ENCODE assay signal across 21 mouse cellular contexts in the genomic region with DNA sequence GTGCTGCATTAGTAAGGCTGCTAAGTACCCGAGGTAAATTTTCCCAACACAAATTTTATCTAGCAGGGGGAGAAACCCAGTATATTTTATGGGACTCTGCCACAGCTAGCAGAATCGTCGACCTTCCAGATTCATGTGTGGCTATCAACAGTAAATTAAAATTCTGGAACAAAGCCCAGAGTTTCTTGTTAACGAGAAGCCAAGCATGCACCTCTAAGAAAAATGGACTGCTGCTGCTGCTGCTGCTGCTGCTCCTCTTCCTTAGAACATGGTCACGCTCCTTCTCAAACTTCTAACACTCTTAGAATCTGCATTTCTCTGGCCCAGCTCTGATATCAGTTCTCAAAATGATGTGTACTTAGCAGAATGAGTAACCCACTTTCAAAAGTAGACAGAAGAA.
DNase-seq lines count a peak whose midpoint lies in the region; ATAC-seq and TF ChIP-seq lines count a peak whose summit lies in the region.
"Had no signal": no experiment of that assay in that cellular context is flagged by ENCODE, and none has a peak within 500 bp of the region (broad histone marks: within the 10 kb centered on the region; RNA-seq: fewer than 3 reads in every experiment).

No protein-coding gene starts in this region.

- H3K27ac ChIP-seq in hindbrain, postnatal 0 days = no peak overlapping the region
- H3K27ac ChIP-seq in hindbrain, embryonic 10.5 days = no peak overlapping the region
- 0 out of 2 replicates have a peak overlapping the region, but pooled peaks have one; percentile 29 for H3K27ac ChIP-seq in lung, embryonic 15.5 days
- H3K27ac ChIP-seq in kidney, postnatal 0 days = no peak overlapping the region
- H3K27ac ChIP-seq: forebrain, embryonic 15.5 days; gastrocnemius, adult 2 months; intestine, embryonic 15.5 days; layer of hippocampus, adult 2 months; liver, embryonic 13.5 days; macrophage; midbrain, embryonic 12.5 days had no signal

- 37% methylated on average over 5 of the region's 5 CpGs for WGBS in hindbrain, postnatal 0 days
- 87% methylated on average over 5 of the region's 5 CpGs for WGBS in hindbrain, embryonic 10.5 days
- WGBS in lung, embryonic 15.5 days = 13% methylated on average over 5 of the region's 5 CpGs
- 29% methylated on average over 5 of the region's 5 CpGs for WGBS in kidney, postnatal 0 days

- no peak for TF ChIP-seq CTCF in hindbrain, postnatal 0 days (IDR thresholded peaks at IDR 0.05; ENCODE audit: low read depth)
- TF ChIP-seq CTCF in kidney, postnatal 0 days (IDR thresholded peaks at IDR 0.05; ENCODE audit: low read depth) = no peak

- H3K36me3 ChIP-seq in hindbrain, postnatal 0 days (ENCODE audit: insufficient read depth, low read length) = no peaks in the 10 kb centered on the region
- no peaks in the 10 kb centered on the region for H3K36me3 ChIP-seq in hindbrain, embryonic 10.5 days
- H3K36me3 ChIP-seq in lung, embryonic 15.5 days = no peaks in the 10 kb centered on the region
- no peaks in the 10 kb centered on the region for H3K36me3 ChIP-seq in kidney, postnatal 0 days (ENCODE audit: insufficient read depth, low read length)
- H3K36me3 ChIP-seq: forebrain, embryonic 15.5 days; intestine, embryonic 15.5 days; liver, embryonic 13.5 days; midbrain, embryonic 12.5 days had no signal

- peak; percentile 68 for ATAC-seq in frontal cortex, adult (ENCODE audit: low TSS enrichment)
- ATAC-seq in hindbrain, postnatal 0 days = no peak
- ATAC-seq in lung, embryonic 15.5 days (ENCODE audit: borderline replicate concordance, extremely low read depth, low FRiP score, low TSS enrichment) = peak; percentile 46; the same call in 1 of the 2 replicates
- ATAC-seq in kidney, postnatal 0 days (replicated peaks; ENCODE audit: low FRiP score, low read depth) = no peak
- ATAC-seq: forebrain, embryonic 15.5 days; intestine, embryonic 15.5 days had no signal

- H3K4me2 ChIP-seq in hindbrain, postnatal 0 days (ENCODE audit: low read depth, low read length) = no peak overlapping the region
- H3K4me2 ChIP-seq in lung, embryonic 15.5 days = no peak overlapping the region
- no peak overlapping the region for H3K4me2 ChIP-seq in kidney, postnatal 0 days (ENCODE audit: low read length)
- H3K4me2 ChIP-seq: forebrain, embryonic 15.5 days; intestine, embryonic 15.5 days; liver, embryonic 13.5 days; midbrain, embryonic 12.5 days had no signal

- no peaks in the 10 kb centered on the region for H3K27me3 ChIP-seq in hindbrain, postnatal 0 days (ENCODE audit: insufficient read depth, low read length)
- H3K27me3 ChIP-seq in hindbrain, embryonic 10.5 days (ENCODE audit: insufficient read depth, poor library complexity, severe bottlenecking) = no peaks in the 10 kb centered on the region
- no peaks in the 10 kb centered on the region for H3K27me3 ChIP-seq in lung, embryonic 15.5 days
- H3K27me3 ChIP-seq in kidney, postnatal 0 days (ENCODE audit: insufficient read depth, low read length) = no peaks in the 10 kb centered on the region
- H3K27me3 ChIP-seq: CH12.LX; forebrain, embryonic 15.5 days; intestine, embryonic 15.5 days; liver, embryonic 13.5 days; midbrain, embryonic 12.5 days had no signal

- no peaks in the 10 kb centered on the region for H3K4me1 ChIP-seq in hindbrain, postnatal 0 days (ENCODE audit: insufficient read depth, low read length)
- H3K4me1 ChIP-seq in hindbrain, embryonic 10.5 days (replicated peaks) = no peaks in the 10 kb centered on the region
- peaks cover 12% of the 10 kb centered on the region for H3K4me1 ChIP-seq in lung, embryonic 15.5 days
- H3K4me1 ChIP-seq in kidney, postnatal 0 days (replicated peaks; ENCODE audit: insufficient read depth, low read length) = no peaks in the 10 kb centered on the region
- H3K4me1 ChIP-seq: intestine, embryonic 15.5 days; liver, embryonic 13.5 days; midbrain, embryonic 12.5 days had no signal

- H3K9ac ChIP-seq in hindbrain, postnatal 0 days (replicated peaks; ENCODE audit: low read length) = no peak overlapping the region
- H3K9ac ChIP-seq in lung, embryonic 15.5 days = no peak overlapping the region
- no peak overlapping the region for H3K9ac ChIP-seq in kidney, postnatal 0 days (ENCODE audit: low read depth, low read length)
- H3K9ac ChIP-seq: forebrain, embryonic 15.5 days; intestine, embryonic 15.5 days; liver, embryonic 13.5 days; midbrain, embryonic 12.5 days had no signal

- no peak overlapping the region for H3K4me3 ChIP-seq in hindbrain, postnatal 0 days (ENCODE audit: low read length)
- no peak overlapping the region for H3K4me3 ChIP-seq in hindbrain, embryonic 10.5 days
- no peak overlapping the region for H3K4me3 ChIP-seq in lung, embryonic 15.5 days
- no peak overlapping the region for H3K4me3 ChIP-seq in kidney, postnatal 0 days (replicated peaks; ENCODE audit: low read depth, low read length)
- H3K4me3 ChIP-seq: forebrain, embryonic 15.5 days; gastrocnemius, adult 2 months; intestine, embryonic 15.5 days; layer of hippocampus, adult 2 months; liver, embryonic 13.5 days; midbrain, embryonic 12.5 days had no signal

- no peak for DNase-seq in frontal cortex, postnatal 14 days (ENCODE audit: low spot score in 2 of 2)
- peak; percentile 56 for DNase-seq in hindbrain, postnatal 0 days (ENCODE audit: low spot score)
- no peak for DNase-seq in hindbrain, embryonic 10.5 days (ENCODE audit: low spot score)
- DNase-seq in lung, postnatal 36 days = no peak
- DNase-seq in kidney, postnatal 0 days (ENCODE audit: low spot score) = peak; percentile 67
- no peak for DNase-seq in right cerebral cortex, postnatal 14 days
- DNase-seq: adrenal gland, adult 2 months; cerebellum, adult 11 months; cerebellum, postnatal 25 days; gastrocnemius, adult 2 months; liver, embryonic 13.5 days; spleen, adult 18-20 months; thymus, adult 18-20 months had no signal

- no peaks in the 10 kb centered on the region for H3K9me3 ChIP-seq in hindbrain, postnatal 0 days (ENCODE audit: low read length)
- H3K9me3 ChIP-seq in hindbrain, embryonic 10.5 days = no peaks in the 10 kb centered on the region
- no peaks in the 10 kb centered on the region for H3K9me3 ChIP-seq in lung, embryonic 15.5 days
- no peaks in the 10 kb centered on the region for H3K9me3 ChIP-seq in kidney, postnatal 0 days (replicated peaks; ENCODE audit: low read length)
- H3K9me3 ChIP-seq: forebrain, embryonic 15.5 days; intestine, embryonic 15.5 days; liver, embryonic 13.5 days; midbrain, embryonic 12.5 days had no signal

Comparison
In these comparisons a context has a peak if more than half of its experiments do, and no peak if none do; other contexts are left out.
1. DNase-seq: peak in hindbrain, postnatal 0 days (single experiment) and kidney, postnatal 0 days (single experiment); none in frontal cortex, postnatal 14 days (0 of 2), hindbrain, embryonic 10.5 days (single experiment), lung, postnatal 36 days (single experiment) and right cerebral cortex, postnatal 14 days (single experiment).
2. ATAC-seq: peak in frontal cortex, adult (single experiment) and lung, embryonic 15.5 days (single experiment); none in hindbrain, postnatal 0 days (single experiment) and kidney, postnatal 0 days (single experiment).